Mouse (Mus musculus) neural tube, embryonic 11.5 days (tissue): ENCODE results near the gene Grin2d. TPM values are rescaled to one million over a fixed set of nuclear protein-coding genes. Genes with fewer than 3 reads are reported as not detected.
"Not testable (repeated sequence)": the region's sequence is repeated elsewhere in the genome, so short reads cannot be mapped to it uniquely, and the experiment has no call there.

Experiments used
- ATAC-seq: fragments of 200-750 bp; cut with Nextera tagmentation; 2 replicates; pipeline ENCODE4 v1.8.0; 2017; ENCODE audit warnings: moderate number of reproducible peaks, mild to moderate bottlenecking, moderate TSS enrichment, moderate library complexity; ENCODE audit not compliant: insufficient read depth, low FRiP score, low TSS enrichment
- DNase-seq: peaks from one replicate; pipeline ENCODE4 v3.0.0-alpha.2; 2015; ENCODE audit warnings: low spot score
- H3K27ac ChIP-seq: fragments of 300-500 bp; sonication (generic); 2 replicates; pipeline ENCODE4 v1.5.1; 2014; ENCODE audit warnings: low read depth, mild to moderate bottlenecking, low read length
- H3K27me3 ChIP-seq: fragments of 300-500 bp; sonication (generic); 2 replicates; pipeline ENCODE4 v1.6.1; 2014; ENCODE audit warnings: mild to moderate bottlenecking, low read length, mixed read lengths; ENCODE audit not compliant: control insufficient read depth, insufficient read depth
- H3K36me3 ChIP-seq: fragments of 300-500 bp; sonication (generic); 2 replicates; pipeline ENCODE4 v1.6.1; 2014; ENCODE audit warnings: mild to moderate bottlenecking, low read length, moderate library complexity, mixed read lengths; ENCODE audit not compliant: control insufficient read depth, insufficient read depth
- H3K4me1 ChIP-seq: fragments of 300-500 bp; sonication (generic); 2 replicates; pipeline ENCODE4 v1.6.1; 2014; ENCODE audit warnings: low read length, mixed read lengths; ENCODE audit not compliant: control insufficient read depth, insufficient read depth
- H3K4me2 ChIP-seq: fragments of 300-500 bp; sonication (generic); 2 replicates; pipeline ENCODE4 v1.6.1; 2014; ENCODE audit warnings: low read depth, mild to moderate bottlenecking, moderate library complexity
- H3K4me3 ChIP-seq: fragments of 300-500 bp; sonication (generic); 2 replicates; pipeline ENCODE4 v1.5.1; 2014; ENCODE audit warnings: low read depth, low read length
- H3K9ac ChIP-seq: fragments of 300-500 bp; sonication (generic); 2 replicates; pipeline ENCODE4 v1.6.1; 2014; ENCODE audit warnings: mild to moderate bottlenecking, low read length
- H3K9me3 ChIP-seq: fragments of 300-500 bp; sonication (generic); 2 replicates; pipeline ENCODE4 v1.6.1; 2016; ENCODE audit warnings: low read length; ENCODE audit not compliant: control insufficient read depth
- WGBS: fragments of 180-500 bp; shearing (Covaris S2); extraction: QIAGEN DNeasy Blood & Tissue Kit; methylation state at CpG from one replicate; pipeline ENCODE4 v1.1.7; 2014; 5-methylcytosine and 5-hydroxymethylcytosine counted together
- polyA plus RNA-seq: library from polyadenylated mRNA; unstranded; fragments of >200 nt; fragmentation: Nextera tagmentation; extraction: Ambion mirVana; gene quantifications from 2 replicates; pipeline ENCODE4 v1.2.1, GENCODE M21; 2014

The Grin2d gene
- polyA plus RNA-seq: 0.37 and 0.73 TPM in 2 replicates

DNA sequence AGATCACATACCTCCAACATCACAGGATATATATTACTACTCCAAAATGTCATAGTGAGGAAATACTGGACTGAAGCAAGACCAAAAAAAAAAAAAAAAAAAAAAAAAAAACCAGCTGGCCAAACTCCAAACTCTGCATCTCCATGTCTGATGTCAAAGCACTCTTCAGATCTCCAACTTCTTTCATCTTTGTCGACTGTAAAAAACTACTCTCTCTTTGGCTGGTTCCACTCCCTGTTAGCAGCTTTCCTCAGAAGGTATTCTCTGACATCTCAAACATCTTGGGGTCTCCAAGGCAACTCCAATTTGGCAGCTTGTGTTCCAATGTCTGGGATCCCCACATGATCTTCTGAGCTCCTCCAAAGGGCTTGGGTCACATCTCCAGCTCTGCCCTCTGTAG is at the start of gene Grin2d:
TSS of gene Grin2d (minus strand) at position 101 of the 400 bp plus-strand sequence.
- WGBS: 94% methylated on average over 1 of the region's 1 CpGs
- not testable (repeated sequence) for H3K4me2 ChIP-seq, ATAC-seq, H3K4me1 ChIP-seq, H3K4me3 ChIP-seq, H3K9ac ChIP-seq, H3K27me3 ChIP-seq, H3K27ac ChIP-seq, DNase-seq, H3K9me3 ChIP-seq
- peaks cover 24% of the 10 kb centered on the region for H3K36me3 ChIP-seq

DNA sequence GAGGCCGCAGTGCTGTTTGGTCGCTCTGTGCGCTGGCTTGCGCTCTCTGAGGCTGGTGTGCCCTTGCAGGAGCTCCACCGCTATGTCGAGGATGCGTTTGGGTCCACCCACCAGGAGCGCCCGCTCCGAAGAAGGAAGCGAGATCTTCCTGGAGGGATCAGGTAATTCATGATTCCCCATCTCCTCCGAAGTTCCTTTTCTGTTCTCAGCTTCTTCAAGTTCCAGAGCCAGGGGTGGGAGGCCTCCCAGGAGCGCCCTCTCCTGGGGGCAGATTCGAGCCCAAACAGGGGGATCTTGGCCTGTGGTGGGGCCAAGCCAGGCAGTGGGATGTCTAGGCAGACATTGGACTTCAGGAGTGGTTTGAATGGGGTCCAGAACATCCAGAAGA is 46.2 kb upstream of the Grin2d start:
- Histone ChIP-seq H3K27me3 (no peaks in the 10 kb centered on the region), H3K9ac (no peak overlapping the region; the same call in 1 of the 2 replicates), H3K4me2 (peak overlapping the region; percentile 41), H3K4me3 (peak overlapping the region; percentile 16; the same call in 1 of the 2 replicates), H3K9me3 (no peaks in the 10 kb centered on the region), H3K27ac (no peak overlapping the region), H3K4me1 (no peaks in the 10 kb centered on the region), H3K36me3 (no peaks in the 10 kb centered on the region)
- ATAC-seq (no peak), DNase-seq (no peak)
- WGBS: 8% methylated on average over 14 of the region's 14 CpGs

DNA sequence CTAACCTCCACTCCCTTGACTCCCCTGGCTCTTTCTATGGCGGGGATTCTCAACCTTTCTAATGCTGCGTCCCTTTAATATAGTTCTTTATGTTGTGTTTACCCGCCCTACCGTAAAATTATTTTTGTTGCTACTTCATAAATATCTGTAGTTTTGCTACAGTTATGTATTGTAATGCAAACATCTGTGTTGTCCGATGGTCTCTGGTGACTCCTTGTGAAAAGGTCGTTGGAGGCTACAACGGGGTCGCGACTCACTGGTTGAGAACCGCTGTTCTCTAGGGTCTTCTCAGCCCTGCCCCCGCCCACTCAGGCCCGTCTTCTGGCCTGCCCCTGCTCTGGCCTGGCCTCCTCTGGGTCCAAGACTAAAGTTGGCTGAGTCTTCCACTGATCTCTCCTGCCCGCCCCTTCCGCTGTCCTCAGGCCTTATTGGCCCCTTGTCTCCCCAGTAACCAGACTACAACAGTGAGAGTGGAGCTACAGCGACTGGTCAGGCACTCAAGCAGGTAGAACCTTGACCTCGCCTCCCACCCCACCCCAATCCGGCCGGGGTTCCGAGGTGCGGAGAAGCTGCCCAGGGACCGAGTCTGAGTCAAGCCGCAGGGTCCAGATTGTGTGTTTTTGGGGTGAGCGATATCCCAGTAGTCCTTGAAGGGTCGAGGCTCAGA is 45.7 kb upstream of the Grin2d start, which contains the start of gene Ccdc114:
TSS of gene Ccdc114 (plus strand) at position 311 of the 667 bp plus-strand sequence.
- ATAC-seq: peak; percentile 32; the same call in 1 of the 2 replicates
- Histone ChIP-seq H3K27me3 (no peaks in the 10 kb centered on the region), H3K4me2 (peak within 1 kb of the TSS; percentile 41), H3K9ac (peak within 1 kb of the TSS; percentile 18), H3K9me3 (no peaks in the 10 kb centered on the region), H3K36me3 (no peaks in the 10 kb centered on the region), H3K4me3 (peak within 1 kb of the TSS; percentile 27), H3K27ac (peak within 1 kb of the TSS; percentile 65; the same call in 1 of the 2 replicates), H3K4me1 (no peaks in the 10 kb centered on the region)
- peak; percentile 40 for DNase-seq
- 4% methylated on average over 24 of the region's 24 CpGs for WGBS

- Histone ChIP-seq H3K9ac (peak overlapping the region; percentile 18), H3K36me3 (no peaks in the 10 kb centered on the region), H3K4me1 (no peaks in the 10 kb centered on the region), H3K27me3 (no peaks in the 10 kb centered on the region), H3K4me2 (peak overlapping the region; percentile 41), H3K4me3 (peak overlapping the region; percentile 27), H3K27ac (peak overlapping the region; percentile 65; the same call in 1 of the 2 replicates), H3K9me3 (no peaks in the 10 kb centered on the region)
- ATAC-seq: peak; percentile 89
- peak; percentile 93 for DNase-seq
- WGBS: 1% methylated on average over 37 of the region's 37 CpGs
Observed at GRCm38 (mm10) chr7:45922928-45923761, 45.0 kb upstream of the Grin2d start.

GRCm38 (mm10) chr7:45921950-45922600 is 43.9 kb upstream of the Grin2d start:
- Histone ChIP-seq H3K9me3 (no peaks in the 10 kb centered on the region), H3K36me3 (no peaks in the 10 kb centered on the region), H3K27me3 (no peaks in the 10 kb centered on the region), H3K4me3 (no peak overlapping the region), H3K9ac (no peak overlapping the region), H3K4me1 (peaks cover 5% of the 10 kb centered on the region), H3K27ac (no peak overlapping the region), H3K4me2 (no peak overlapping the region)
- no peak for ATAC-seq
- DNase-seq: no peak
- 85% methylated on average over 12 of the region's 12 CpGs for WGBS

- Histone ChIP-seq H3K4me2 (peak within 1 kb of the TSS; percentile 7; the same call in 1 of the 2 replicates), H3K27ac (no peak within 1 kb of the TSS), H3K27me3 (no peaks in the 10 kb centered on the region), H3K4me3 (no peak within 1 kb of the TSS), H3K36me3 (no peaks in the 10 kb centered on the region), H3K9ac (no peak within 1 kb of the TSS; the same call in 1 of the 2 replicates), H3K9me3 (no peaks in the 10 kb centered on the region), H3K4me1 (peaks cover 12% of the 10 kb centered on the region)
- no peak for ATAC-seq
- WGBS: 51% methylated on average over 9 of the region's 9 CpGs
- DNase-seq: no peak
Observed at GRCm38 (mm10) chr7:45921242-45921621, 43.1 kb upstream of the Grin2d start, which contains the start of gene Emp3. Gene Emp3, minus strand, starts transcription at chr7:45921404.

DNA sequence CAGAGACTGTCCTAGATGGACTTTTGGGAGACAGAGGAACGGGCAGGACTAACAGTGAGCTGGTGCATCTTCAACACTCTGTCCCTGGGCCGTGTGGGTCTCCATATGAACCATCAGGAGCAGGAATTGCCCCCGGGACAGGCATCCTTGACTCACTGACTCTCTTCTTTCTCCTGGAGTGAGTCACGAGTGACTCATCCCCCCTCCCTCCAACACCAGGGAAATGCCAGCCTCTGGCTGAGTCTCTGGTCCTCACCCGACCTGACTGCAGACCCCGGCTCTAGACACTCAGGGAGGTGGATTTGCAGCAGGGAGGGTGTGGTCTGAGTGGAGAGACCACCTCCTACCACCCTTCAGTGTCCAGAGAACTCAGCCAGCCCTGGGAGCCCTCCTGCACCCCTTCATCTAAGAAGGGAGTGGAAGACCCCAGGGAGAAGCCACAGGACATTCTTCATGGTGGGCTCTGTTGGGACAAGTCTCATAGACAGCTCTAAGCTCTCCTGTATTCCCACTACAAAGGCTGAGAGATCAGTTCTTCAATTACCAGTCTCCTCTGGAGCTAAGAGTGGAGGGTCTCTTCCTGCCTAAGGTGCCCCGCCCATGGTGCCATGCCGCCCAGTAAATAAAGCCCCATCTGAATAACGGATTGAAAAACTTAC is 42.5 kb upstream of the Grin2d start:
- WGBS: 52% methylated on average over 9 of the region's 9 CpGs
- Histone ChIP-seq H3K27me3 (no peaks in the 10 kb centered on the region), H3K36me3 (no peaks in the 10 kb centered on the region), H3K4me3 (no peak overlapping the region), H3K9me3 (no peaks in the 10 kb centered on the region), H3K4me2 (peak overlapping the region; percentile 7; the same call in 1 of the 2 replicates), H3K4me1 (peaks cover 16% of the 10 kb centered on the region), H3K9ac (no peak overlapping the region; the same call in 1 of the 2 replicates), H3K27ac (no peak overlapping the region)
- ATAC-seq (no peak), DNase-seq (no peak)

DNA sequence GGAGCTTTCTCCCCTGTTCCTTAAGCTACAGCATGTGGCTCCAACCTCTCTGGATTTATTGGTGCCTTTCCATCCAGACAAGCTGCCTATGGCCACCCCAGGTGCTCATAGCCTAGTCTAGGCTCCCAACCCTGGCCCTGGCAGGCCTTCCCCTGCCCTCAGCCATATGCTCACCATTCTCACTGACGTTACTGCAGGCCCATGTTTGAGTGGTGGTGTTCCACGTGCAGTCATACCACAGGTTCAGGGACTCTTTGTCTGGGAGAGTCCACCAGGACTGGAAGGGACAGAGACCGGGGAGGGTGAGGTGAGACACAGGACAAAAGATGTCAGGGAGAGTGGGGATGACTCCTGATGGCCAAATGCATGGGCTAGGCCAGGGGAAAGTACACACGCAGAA is 41.6 kb upstream of the Grin2d start:
- DNase-seq (no peak), ATAC-seq (no peak)
- H3K27ac ChIP-seq: no peak overlapping the region
- H3K9me3 ChIP-seq: no peaks in the 10 kb centered on the region
- H3K4me1 ChIP-seq: peaks cover 16% of the 10 kb centered on the region
- H3K4me3 ChIP-seq: no peak overlapping the region
- WGBS: 82% methylated on average over 4 of the region's 4 CpGs
- H3K27me3 ChIP-seq: no peaks in the 10 kb centered on the region
- no peak overlapping the region for H3K9ac ChIP-seq
- no peak overlapping the region for H3K4me2 ChIP-seq
- H3K36me3 ChIP-seq: no peaks in the 10 kb centered on the region
